Mouse (Mus musculus): ENCODE measurements around the gene Hck.

Gene Hck

GRCm38 (mm10) chr2:153090551-153091165 is 17.6 kb upstream of the Hck start:
- DNase-seq (ENCODE audit: low spot score) = no peak

GRCm38 (mm10) chr2:153107046-153107766 is 1.1 kb upstream of the Hck start:
- no peak for DNase-seq (ENCODE audit: low spot score)

- no peak for DNase-seq (ENCODE audit: low spot score)
Observed at GRCm38 (mm10) chr2:153107802-153108201, 466 bp upstream of the Hck start.

GRCm38 (mm10) chr2:153109596-153109995 is 1.3 kb downstream of the Hck start:
- no peak for DNase-seq (ENCODE audit: low spot score)

GRCm38 (mm10) chr2:153111298-153111697 is 3.0 kb downstream of the Hck start:
- no peak for DNase-seq (ENCODE audit: low spot score)

- no peak for DNase-seq (ENCODE audit: low spot score)
Observed at GRCm38 (mm10) chr2:153115679-153116081, 7.4 kb downstream of the Hck start.

GRCm38 (mm10) chr2:153117051-153117486 is 8.8 kb downstream of the Hck start:
- no peak for DNase-seq (ENCODE audit: low spot score)

GRCm38 (mm10) chr2:153119488-153119887 is 11.2 kb downstream of the Hck start:
- no peak for DNase-seq (ENCODE audit: low spot score)

- DNase-seq (ENCODE audit: low spot score) = no peak
Observed at GRCm38 (mm10) chr2:153120126-153120525, 11.9 kb downstream of the Hck start.

GRCm38 (mm10) chr2:153121821-153122615 is 13.8 kb downstream of the Hck start:
- DNase-seq (ENCODE audit: low spot score) = no peak

GRCm38 (mm10) chr2:153122701-153123100 is 14.4 kb downstream of the Hck start:
- no peak for DNase-seq (ENCODE audit: low spot score)

GRCm38 (mm10) chr2:153125875-153126274 is 17.6 kb downstream of the Hck start:
- no peak for DNase-seq (ENCODE audit: low spot score)

GRCm38 (mm10) chr2:153131019-153131418 is 22.8 kb downstream of the Hck start:
- no peak for DNase-seq (ENCODE audit: low spot score)

GRCm38 (mm10) chr2:153134237-153134636 is 26.0 kb downstream of the Hck start:
- DNase-seq (ENCODE audit: low spot score) = no peak

GRCm38 (mm10) chr2:153136211-153136610 is 27.9 kb downstream of the Hck start:
- DNase-seq (ENCODE audit: low spot score) = no peak

GRCm38 (mm10) chr2:153139158-153139557 is 30.9 kb downstream of the Hck start:
- DNase-seq (ENCODE audit: low spot score) = no peak

- no peak for DNase-seq (ENCODE audit: low spot score)
Observed at GRCm38 (mm10) chr2:153139996-153140613, 31.8 kb downstream of the Hck start.

GRCm38 (mm10) chr2:153142620-153143199 is 34.4 kb downstream of the Hck start:
- DNase-seq (ENCODE audit: low spot score) = peak; percentile 52

- DNase-seq (ENCODE audit: low spot score) = no peak
Observed at GRCm38 (mm10) chr2:153145346-153145745, 37.1 kb downstream of the Hck start.

GRCm38 (mm10) chr2:153147236-153147635 is 39.0 kb downstream of the Hck start:
- no peak for DNase-seq (ENCODE audit: low spot score)

GRCm38 (mm10) chr2:153147715-153148114 is 39.4 kb downstream of the Hck start:
- DNase-seq (ENCODE audit: low spot score) = peak; percentile 72

- DNase-seq (ENCODE audit: low spot score) = no peak
Observed at GRCm38 (mm10) chr2:153149742-153150141, 41.5 kb downstream of the Hck start.

Data from ovary, postnatal 14 days (tissue).